Mouse (Mus musculus) small intestine, adult 2 months (tissue): Measurements from ENCODE around the gene Tspyl3.

Experiments
- CTCF ChIP-seq: fragments of 200-500 bp; IDR thresholded peaks from 2 replicates; pipeline ENCODE4 v1.5.1; 2012; ENCODE audit warnings: low read depth, mild to moderate bottlenecking, control low read depth, inconsistent platforms, low read length, moderate library complexity, mixed read lengths; ENCODE audit not compliant: insufficient replicate concordance, insufficient read length; ENCODE audit errors: extremely low read depth
- POLR2A ChIP-seq: fragments of 200-500 bp; IDR thresholded peaks from 2 replicates; pipeline ENCODE4 v1.6.1; 2012; ENCODE audit warnings: low read depth, mild to moderate bottlenecking, control low read depth, inconsistent platforms, low read length, moderate library complexity

GRCm38 (mm10) chr2:153224946-153225594 is at the start of gene Tspyl3:
- no peak; the same call in 1 of the 2 replicates for TF ChIP-seq POLR2A
- TF ChIP-seq CTCF, result no peak
